Mouse (Mus musculus) embryonic facial prominence, embryonic 15.5 days (tissue): ENCODE results near the gene Maneal. TPM values are rescaled to one million over a fixed set of nuclear protein-coding genes. Genes with fewer than 3 reads are reported as not detected.
A peak's percentile ranks its signal among the peaks of the same experiment; 100 is the strongest.

ENCODE experiments used
- ATAC-seq: fragments of 200-750 bp; cut with Nextera tagmentation; 2 replicates; pipeline ENCODE4 v1.8.0; 2017; ENCODE audit warnings: low read depth, moderate TSS enrichment; ENCODE audit not compliant: insufficient number of reproducible peaks, low FRiP score, low TSS enrichment
- H3K27ac ChIP-seq: fragments of 300-500 bp; sonication (generic); replicated peaks from 2 replicates; pipeline ENCODE4 v1.5.1; 2015; ENCODE audit warnings: mild to moderate bottlenecking, inconsistent platforms
- H3K27me3 ChIP-seq: fragments of 300-500 bp; sonication (generic); 2 replicates; pipeline ENCODE4 v1.6.1; 2015; ENCODE audit warnings: inconsistent platforms
- H3K36me3 ChIP-seq: fragments of 300-500 bp; sonication (generic); 2 replicates; pipeline ENCODE4 v1.6.1; 2015; ENCODE audit warnings: mild to moderate bottlenecking, inconsistent platforms
- H3K4me1 ChIP-seq: fragments of 300-500 bp; sonication (generic); 2 replicates; pipeline ENCODE4 v1.6.1; 2015; ENCODE audit warnings: inconsistent platforms
- H3K4me2 ChIP-seq: fragments of 300-500 bp; sonication (generic); replicated peaks from 2 replicates; pipeline ENCODE4 v1.6.1; 2015; ENCODE audit warnings: mild to moderate bottlenecking, inconsistent platforms
- H3K4me3 ChIP-seq: fragments of 300-500 bp; sonication (generic); replicated peaks from 2 replicates; pipeline ENCODE4 v1.5.1; 2015; ENCODE audit warnings: mild to moderate bottlenecking, inconsistent platforms
- H3K9ac ChIP-seq: fragments of 300-500 bp; sonication (generic); 2 replicates; pipeline ENCODE4 v1.6.1; 2015; ENCODE audit warnings: inconsistent platforms
- H3K9me3 ChIP-seq: fragments of 300-500 bp; sonication (generic); replicated peaks from 2 replicates; pipeline ENCODE4 v1.6.1; 2016; ENCODE audit warnings: inconsistent platforms
- WGBS: fragments of 180-500 bp; shearing (Covaris S2); methylation state at CpG from one replicate; pipeline ENCODE4 v1.1.7; 2015; 5-methylcytosine and 5-hydroxymethylcytosine counted together
- polyA plus RNA-seq: library from polyadenylated mRNA; unstranded; fragments of >200 nt; fragmentation: Nextera tagmentation; extraction: Ambion mirVana; gene quantifications from 2 replicates; pipeline ENCODE4 v1.2.1, GENCODE M21; 2015

The Maneal gene
- polyA plus RNA-seq, 1 experiment from 2014 or later = 1.5 TPM

GRCm38 (mm10) chr4:124847573-124847972 lies 14.4 kb downstream of the Maneal start:
- Histone ChIP-seq H3K4me2 (no peak overlapping the region), H3K9me3 (no peaks in the 10 kb centered on the region), H3K4me3 (no peak overlapping the region), H3K27me3 (no peaks in the 10 kb centered on the region), H3K9ac (no peak overlapping the region), H3K36me3 (peaks cover 18% of the 10 kb centered on the region), H3K4me1 (peaks cover 24% of the 10 kb centered on the region), H3K27ac (no peak overlapping the region)
- 11% methylated on average over 8 of the region's 8 CpGs for WGBS
- no peak for ATAC-seq

GRCm38 (mm10) chr4:124843493-124843892 lies 18.5 kb downstream of the Maneal start:
- H3K4me3 ChIP-seq = no peak overlapping the region
- no peak for ATAC-seq
- 0 out of 2 replicates have a peak, but pooled peaks cover 4% of the 10 kb centered on the region for H3K4me1 ChIP-seq
- no peak overlapping the region for H3K27ac ChIP-seq
- 56% methylated on average over 11 of the region's 11 CpGs for WGBS
- H3K27me3 ChIP-seq = no peaks in the 10 kb centered on the region
- no peak overlapping the region for H3K4me2 ChIP-seq
- H3K9me3 ChIP-seq = no peaks in the 10 kb centered on the region
- H3K9ac ChIP-seq = no peak overlapping the region
- H3K36me3 ChIP-seq = peaks cover 47% of the 10 kb centered on the region

GRCm38 (mm10) chr4:124840998-124841397 lies 21.0 kb downstream of the Maneal start:
- no peak for ATAC-seq
- Histone ChIP-seq H3K9ac (no peak overlapping the region), H3K27ac (no peak overlapping the region), H3K4me3 (no peak overlapping the region), H3K4me2 (no peak overlapping the region), H3K9me3 (no peaks in the 10 kb centered on the region), H3K4me1 (no peaks in the 10 kb centered on the region), H3K36me3 (peaks cover 59% of the 10 kb centered on the region), H3K27me3 (no peaks in the 10 kb centered on the region)
- 100% methylated on average over 1 of the region's 1 CpGs for WGBS

DNA sequence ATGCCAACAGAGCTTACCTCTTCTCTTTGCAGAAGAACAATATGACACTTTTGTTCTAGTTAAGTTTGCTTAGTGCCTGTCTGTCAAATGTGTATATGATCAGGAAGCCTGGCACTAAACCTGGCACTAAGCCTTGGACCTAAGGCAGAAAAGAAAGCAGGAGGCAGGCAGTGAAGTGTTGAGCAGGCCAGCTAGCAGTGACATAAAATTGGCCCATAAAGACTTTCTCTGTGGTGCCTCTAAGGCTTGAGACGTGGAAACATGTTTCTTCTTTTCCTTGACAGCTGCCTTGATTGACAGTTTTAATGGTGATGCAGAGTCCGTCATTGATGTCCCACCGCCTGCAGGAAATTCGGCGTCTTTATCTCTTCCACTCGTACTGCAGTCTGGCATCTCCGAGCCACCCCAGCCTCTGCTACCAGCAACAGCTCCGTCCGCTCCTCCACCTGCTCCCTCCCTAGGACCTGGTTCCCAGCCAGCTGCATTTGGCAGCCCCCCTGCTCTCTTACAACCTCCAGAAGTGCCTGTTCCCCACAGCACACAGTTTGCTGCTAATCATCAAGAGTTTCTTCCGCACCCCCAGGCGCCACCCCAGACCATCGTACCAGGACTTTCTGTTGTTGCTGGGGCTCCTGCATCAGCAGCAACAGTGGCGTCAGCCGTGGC lies 23.8 kb downstream of the Maneal start:
- Histone ChIP-seq H3K27ac (no peak overlapping the region), H3K36me3 (peaks cover 65% of the 10 kb centered on the region), H3K27me3 (no peaks in the 10 kb centered on the region), H3K9ac (no peak overlapping the region), H3K4me3 (no peak overlapping the region), H3K4me1 (no peaks in the 10 kb centered on the region), H3K9me3 (no peaks in the 10 kb centered on the region), H3K4me2 (no peak overlapping the region)
- WGBS = 84% methylated on average over 14 of the region's 14 CpGs
- no peak for ATAC-seq

DNA sequence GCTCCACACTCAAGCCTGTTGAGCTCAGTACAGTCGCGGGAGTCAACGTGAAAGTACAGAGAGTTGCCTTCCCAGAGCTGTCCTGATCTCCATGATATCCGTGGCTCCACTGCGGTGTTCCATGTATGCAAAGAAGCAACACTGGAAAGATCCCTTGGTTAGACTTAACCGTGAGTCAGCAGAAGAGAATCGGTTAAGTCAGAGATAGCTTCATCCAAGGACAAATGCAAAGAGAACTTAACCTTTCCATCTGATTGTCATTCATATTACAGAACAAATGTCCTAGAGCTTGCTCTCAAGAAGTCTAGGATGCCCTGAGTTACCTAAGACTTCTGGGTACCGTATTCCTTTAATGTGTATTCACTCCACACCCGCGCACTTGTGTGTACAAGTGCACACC lies 29.2 kb downstream of the Maneal start:
- Histone ChIP-seq H3K36me3 (peaks cover 46% of the 10 kb centered on the region), H3K9ac (no peak overlapping the region), H3K4me1 (no peaks in the 10 kb centered on the region), H3K4me2 (no peak overlapping the region), H3K4me3 (no peak overlapping the region), H3K27ac (no peak overlapping the region), H3K27me3 (no peaks in the 10 kb centered on the region), H3K9me3 (no peaks in the 10 kb centered on the region)
- 93% methylated on average over 10 of the region's 10 CpGs for WGBS
- no peak for ATAC-seq

DNA sequence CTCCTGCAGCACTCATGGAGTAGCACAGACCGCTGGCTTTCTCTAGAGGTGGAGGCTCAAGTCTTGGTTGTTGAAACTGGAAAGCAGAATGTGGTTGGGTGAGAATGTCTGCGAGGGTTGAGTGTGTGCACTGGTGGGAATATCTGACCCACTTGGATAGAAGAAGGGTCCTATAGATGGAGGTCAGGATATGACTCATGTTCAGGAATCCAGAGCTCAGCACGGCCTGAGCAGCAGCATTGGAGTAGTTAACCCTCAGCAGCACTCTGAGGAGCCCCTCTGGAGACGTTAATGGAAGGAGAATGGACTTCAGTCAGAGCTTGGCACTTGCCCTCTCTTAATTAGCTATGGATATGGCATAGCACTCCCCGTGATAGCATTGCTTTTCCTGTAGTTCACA lies 32.3 kb downstream of the Maneal start:
- Histone ChIP-seq H3K4me2 (no peak overlapping the region), H3K4me3 (no peak overlapping the region), H3K36me3 (peaks cover 55% of the 10 kb centered on the region), H3K27me3 (no peaks in the 10 kb centered on the region), H3K9me3 (no peaks in the 10 kb centered on the region), H3K4me1 (no peaks in the 10 kb centered on the region), H3K27ac (no peak overlapping the region), H3K9ac (no peak overlapping the region)
- ATAC-seq = no peak
- WGBS = 84% methylated on average over 5 of the region's 5 CpGs

DNA sequence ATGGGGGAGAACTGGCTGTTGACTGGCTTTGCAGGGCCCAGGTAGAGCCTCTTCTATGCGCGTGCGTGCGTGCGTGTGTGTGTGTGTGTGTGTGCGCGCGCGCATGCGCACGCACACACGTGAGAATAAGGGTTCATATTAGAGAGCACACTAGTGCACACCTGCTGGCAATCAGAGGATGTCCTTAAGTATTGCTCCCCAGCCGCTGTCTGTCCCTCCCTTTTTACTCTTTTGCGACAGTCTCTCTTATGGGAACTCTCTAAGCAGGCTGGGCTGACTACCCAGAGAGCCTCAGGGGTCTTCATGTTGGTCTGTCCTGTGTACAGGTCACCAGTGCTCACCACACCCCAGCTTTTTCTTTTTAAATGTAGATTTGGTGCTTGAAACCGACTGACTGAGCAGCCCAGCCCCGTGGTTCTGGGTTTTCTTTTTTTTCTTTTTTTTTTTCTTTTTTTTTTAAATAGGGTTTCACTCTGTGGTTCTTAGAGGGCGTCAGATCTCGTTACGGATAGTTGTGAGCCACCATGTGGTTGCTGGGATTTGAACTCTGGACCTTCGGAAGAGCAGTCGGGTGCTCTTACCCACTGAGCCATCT lies 36.5 kb downstream of the Maneal start:
- no peak for ATAC-seq
- no peak overlapping the region for H3K27ac ChIP-seq
- 93% methylated on average over 21 of the region's 21 CpGs for WGBS

DNA sequence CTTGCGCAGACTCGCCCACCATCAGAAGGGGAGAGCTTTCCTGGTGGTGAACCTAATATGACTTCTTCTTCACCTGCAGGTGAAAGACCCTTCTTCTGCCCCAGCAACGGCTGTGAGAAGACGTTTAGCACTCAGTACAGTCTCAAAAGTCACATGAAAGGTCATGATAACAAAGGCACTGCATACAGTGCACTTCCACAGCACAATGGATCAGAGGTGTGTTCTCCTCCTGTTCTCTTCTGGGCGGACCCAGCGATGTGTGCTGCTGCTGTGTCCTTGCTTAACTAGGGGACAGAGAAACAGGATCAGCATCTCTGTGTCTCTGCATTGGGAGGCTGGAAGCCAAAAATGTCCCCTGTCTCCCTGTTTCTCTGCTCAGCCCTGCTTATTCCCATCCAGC lies 37.0 kb downstream of the Maneal start:
- no peaks in the 10 kb centered on the region for H3K9me3 ChIP-seq
- no peak overlapping the region for H3K27ac ChIP-seq
- 91% methylated on average over 6 of the region's 6 CpGs for WGBS
- H3K9ac ChIP-seq = no peak overlapping the region
- no peak for ATAC-seq
- H3K4me1 ChIP-seq = no peaks in the 10 kb centered on the region
- H3K4me2 ChIP-seq = no peak overlapping the region
- H3K4me3 ChIP-seq = no peak overlapping the region
- peaks cover 68% of the 10 kb centered on the region for H3K36me3 ChIP-seq
- no peaks in the 10 kb centered on the region for H3K27me3 ChIP-seq

More for the DNA sequence above, 36.5 kb downstream of the Maneal start:
- Histone ChIP-seq H3K27me3 (no peaks in the 10 kb centered on the region), H3K4me3 (no peak overlapping the region), H3K4me2 (no peak overlapping the region), H3K9me3 (no peaks in the 10 kb centered on the region), H3K36me3 (peaks cover 63% of the 10 kb centered on the region), H3K9ac (no peak overlapping the region), H3K4me1 (no peaks in the 10 kb centered on the region)

DNA sequence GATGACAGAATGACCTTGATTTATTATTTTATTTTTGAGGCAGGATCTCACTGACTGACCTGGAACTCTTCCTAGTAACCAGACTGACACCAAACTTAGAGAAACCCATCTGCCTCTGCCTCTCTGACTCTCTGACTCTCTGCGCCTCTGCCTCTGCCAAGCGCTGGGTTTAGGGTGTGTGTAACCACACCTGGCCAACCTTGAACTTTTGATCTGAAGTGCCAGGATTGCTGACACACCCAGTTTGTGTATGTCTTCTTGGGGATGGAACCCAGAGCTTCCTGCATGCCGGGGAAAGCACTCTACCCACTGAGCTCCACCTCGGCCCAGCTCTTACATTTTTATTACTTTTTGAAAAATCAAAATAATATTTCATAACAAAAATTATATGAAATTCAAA lies 43.1 kb downstream of the Maneal start:
- Histone ChIP-seq H3K4me3 (no peak overlapping the region), H3K4me1 (0 out of 2 replicates have a peak, but pooled peaks cover 2% of the 10 kb centered on the region), H3K36me3 (peaks cover 31% of the 10 kb centered on the region), H3K4me2 (no peak overlapping the region), H3K27me3 (no peaks in the 10 kb centered on the region), H3K27ac (no peak overlapping the region), H3K9ac (no peak overlapping the region), H3K9me3 (no peaks in the 10 kb centered on the region)
- WGBS = 94% methylated on average over 4 of the region's 4 CpGs
- ATAC-seq = no peak

- Histone ChIP-seq H3K4me1 (0 out of 2 replicates have a peak, but pooled peaks cover 2% of the 10 kb centered on the region), H3K27ac (no peak overlapping the region), H3K4me2 (no peak overlapping the region), H3K36me3 (peaks cover 26% of the 10 kb centered on the region; the same call in 1 of the 2 replicates), H3K27me3 (no peaks in the 10 kb centered on the region), H3K9me3 (no peaks in the 10 kb centered on the region), H3K9ac (no peak overlapping the region), H3K4me3 (no peak overlapping the region)
- WGBS = 23% methylated on average over 6 of the region's 6 CpGs
- ATAC-seq = peak; percentile 73
Observed at GRCm38 (mm10) chr4:124817803-124818202, 44.2 kb downstream of the Maneal start.

- no peak for ATAC-seq
- Histone ChIP-seq H3K36me3 (peaks cover 27% of the 10 kb centered on the region; the same call in 1 of the 2 replicates), H3K27ac (no peak overlapping the region), H3K27me3 (no peaks in the 10 kb centered on the region), H3K4me2 (no peak overlapping the region), H3K4me3 (no peak overlapping the region), H3K9me3 (no peaks in the 10 kb centered on the region), H3K9ac (no peak overlapping the region), H3K4me1 (0 out of 2 replicates have a peak, but pooled peaks cover 2% of the 10 kb centered on the region)
- WGBS = 93% methylated on average over 11 of the region's 11 CpGs
Observed at GRCm38 (mm10) chr4:124815901-124816300, 46.1 kb downstream of the Maneal start.
